In the genomic region with DNA sequence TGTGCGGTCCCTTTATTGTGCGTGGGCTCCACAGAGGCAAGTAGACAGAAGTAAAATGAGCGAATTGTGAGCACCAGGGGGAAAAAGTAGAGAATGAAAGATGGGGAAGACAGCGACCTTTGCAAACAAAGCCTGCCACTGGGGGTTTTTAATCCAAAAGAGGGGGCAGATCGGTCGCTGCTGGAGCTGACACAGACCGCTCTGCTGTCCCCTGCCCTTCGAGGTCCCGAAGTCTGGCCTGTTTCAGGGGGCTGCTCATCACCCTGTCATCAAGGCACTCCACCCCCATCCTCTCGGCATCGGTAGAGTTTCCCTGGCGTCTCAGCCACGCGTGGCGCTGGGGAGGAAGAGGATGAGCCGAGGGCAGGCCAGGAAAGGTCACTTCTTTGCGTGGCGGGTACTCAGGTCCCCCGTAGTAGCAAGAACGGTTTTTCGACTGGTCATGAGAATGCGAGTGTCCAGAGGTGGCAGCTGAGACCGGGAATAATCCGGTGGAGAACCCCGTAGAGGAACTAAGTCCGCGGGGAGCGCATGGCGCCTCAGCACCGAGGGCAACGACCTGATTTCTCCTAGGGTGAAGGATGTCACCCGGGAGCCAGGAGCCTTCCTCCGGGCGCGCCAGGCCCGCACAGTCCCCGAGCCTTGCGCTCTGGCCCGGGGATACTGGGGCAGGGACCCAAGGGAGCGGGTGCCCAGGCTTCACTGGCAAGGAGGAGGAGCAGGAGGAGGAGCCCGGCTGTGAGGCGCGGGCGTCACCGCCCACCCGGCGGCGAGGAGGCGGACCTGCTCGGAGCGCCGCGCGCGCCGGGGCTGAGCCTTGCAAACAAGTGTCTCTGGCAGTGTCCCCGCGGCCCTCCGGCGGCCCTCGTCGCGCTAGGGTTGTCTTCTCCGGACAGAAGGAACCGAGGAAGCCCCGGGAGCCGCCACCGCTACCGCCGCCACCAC, we compare ENCODE assay signal across 8 mouse cellular contexts. TPM values are rescaled to one million over a fixed set of nuclear protein-coding genes. Genes with fewer than 3 reads are reported as not detected.
DNase-seq lines count a peak whose midpoint lies in the region; ATAC-seq lines count a peak whose summit lies in the region.

Gene Zdhhc14 (plus strand): TSS at position 757 of the 945 bp plus-strand sequence.

- H3K4me1 ChIP-seq in hindbrain, embryonic 12.5 days = peaks cover 18% of the 10 kb centered on the region

- peak; percentile 90 for ATAC-seq in hindbrain, embryonic 12.5 days (ENCODE audit: low FRiP score)

- peak within 1 kb of the TSS; percentile 66 for H3K4me3 ChIP-seq in hindbrain, embryonic 12.5 days

- H3K36me3 ChIP-seq in hindbrain, embryonic 12.5 days = no peaks in the 10 kb centered on the region

- H3K9me3 ChIP-seq in hindbrain, embryonic 12.5 days (replicated peaks) = no peaks in the 10 kb centered on the region

- under 1% methylated on average over 69 of the region's 70 CpGs for WGBS in hindbrain, embryonic 12.5 days

- H3K9ac ChIP-seq in hindbrain, embryonic 12.5 days = peak within 1 kb of the TSS; percentile 73

- H3K27ac ChIP-seq in hindbrain, embryonic 12.5 days = peak within 1 kb of the TSS; percentile 97

- DNase-seq in T-cell, adult 2 months (ENCODE audit: low spot score) = peak; percentile 89
- DNase-seq in cerebellum, postnatal 25 days = peak; percentile 96 to 97
- DNase-seq in frontal cortex, postnatal 14 days (ENCODE audit: low spot score in 2 of 2) = peak; percentile 82 to 87
- peak; percentile 90 to 95 for DNase-seq in layer of hippocampus, postnatal 14 days (ENCODE audit: low spot score in 2 of 2)
- DNase-seq in lung, postnatal 10 days = peak; percentile 94
- DNase-seq in ovary, postnatal 14 days (ENCODE audit: low spot score) = peak; percentile 70
- peak; percentile 88 to 91 for DNase-seq in thymus, postnatal 10 days (ENCODE audit: low spot score in 2 of 2)

- H3K4me2 ChIP-seq in hindbrain, embryonic 12.5 days (replicated peaks) = peak within 1 kb of the TSS; percentile 84

- peaks cover 30% of the 10 kb centered on the region for H3K27me3 ChIP-seq in hindbrain, embryonic 12.5 days

RNA-seq across cellular contexts. Expression of gene Zdhhc14, which starts in this region (rescaled TPM):
- 6.1 and 7.2 TPM in 2 replicates for polyA plus RNA-seq in hindbrain, embryonic 12.5 days (2016; fragmentation: Nextera tagmentation; extraction: Ambion mirVana)
- total RNA-seq in layer of hippocampus, postnatal 14 days (2021) = 10 to 100 TPM; 41.2 to 42.2 TPM

Comparison
In these comparisons a context has a peak if more than half of its experiments do, and no peak if none do; other contexts are left out.
1. Peak in every context shown above with its lines: DNase-seq, ATAC-seq, H3K4me3 ChIP-seq and H3K27ac ChIP-seq.